Mouse (Mus musculus) liver, embryonic 16.5 days (tissue): Measurements from ENCODE around the gene Exo1. TPM values are rescaled to one million over a fixed set of nuclear protein-coding genes. Genes with fewer than 3 reads are reported as not detected.

Experiments used
- ATAC-seq: fragments of 200-750 bp; cut with Nextera tagmentation; 2 replicates; pipeline ENCODE4 v1.8.0; 2017; ENCODE audit warnings: low read depth, mild to moderate bottlenecking, moderate number of reproducible peaks, moderate library complexity
- H3K27ac ChIP-seq: fragments of 300-500 bp; sonication (generic); 2 replicates; pipeline ENCODE4 v1.5.1; 2014; ENCODE audit warnings: mild to moderate bottlenecking, low read length
- H3K27me3 ChIP-seq: fragments of 300-500 bp; sonication (generic); 2 replicates; pipeline ENCODE4 v1.6.1; 2014; ENCODE audit warnings: low read depth, low read length, mixed read lengths; ENCODE audit not compliant: control insufficient read depth, insufficient read depth
- H3K36me3 ChIP-seq: fragments of 300-500 bp; sonication (generic); 2 replicates; pipeline ENCODE4 v1.6.1; 2014; ENCODE audit warnings: mild to moderate bottlenecking; ENCODE audit not compliant: control insufficient read depth, insufficient read depth
- H3K4me1 ChIP-seq: fragments of 300-500 bp; sonication (generic); 2 replicates; pipeline ENCODE4 v1.6.1; 2014; ENCODE audit warnings: low read depth, low read length, mixed read lengths; ENCODE audit not compliant: control insufficient read depth
- H3K4me2 ChIP-seq: fragments of 300-500 bp; sonication (generic); 2 replicates; pipeline ENCODE4 v1.6.1; 2014; ENCODE audit warnings: low read depth, low read length, mixed read lengths
- H3K4me3 ChIP-seq: fragments of 300-500 bp; sonication (generic); 2 replicates; pipeline ENCODE4 v1.5.1; 2014; ENCODE audit warnings: low read depth, mild to moderate bottlenecking, low read length
- H3K9ac ChIP-seq: fragments of 300-500 bp; sonication (generic); 2 replicates; pipeline ENCODE4 v1.6.1; 2014; ENCODE audit warnings: low read depth, low read length
- H3K9me3 ChIP-seq: fragments of 300-500 bp; sonication (generic); replicated peaks from 2 replicates; pipeline ENCODE4 v1.6.1; 2016; ENCODE audit warnings: low read length; ENCODE audit not compliant: control insufficient read depth
- WGBS: fragments of 180-500 bp; shearing (Covaris S2); extraction: QIAGEN DNeasy Blood & Tissue Kit; methylation state at CpG from one replicate; pipeline ENCODE4 v1.1.7; 2014; ENCODE audit not compliant: insufficient replicate concordance; 5-methylcytosine and 5-hydroxymethylcytosine counted together
- polyA plus RNA-seq: library from polyadenylated mRNA; unstranded; fragments of >200 nt; fragmentation: Nextera tagmentation; extraction: Ambion mirVana; gene quantifications from 2 replicates; pipeline ENCODE4 v1.2.1, GENCODE M21; 2015

The Exo1 gene
- polyA plus RNA-seq, 1 experiment from 2014 or later = 28.5 TPM

DNA sequence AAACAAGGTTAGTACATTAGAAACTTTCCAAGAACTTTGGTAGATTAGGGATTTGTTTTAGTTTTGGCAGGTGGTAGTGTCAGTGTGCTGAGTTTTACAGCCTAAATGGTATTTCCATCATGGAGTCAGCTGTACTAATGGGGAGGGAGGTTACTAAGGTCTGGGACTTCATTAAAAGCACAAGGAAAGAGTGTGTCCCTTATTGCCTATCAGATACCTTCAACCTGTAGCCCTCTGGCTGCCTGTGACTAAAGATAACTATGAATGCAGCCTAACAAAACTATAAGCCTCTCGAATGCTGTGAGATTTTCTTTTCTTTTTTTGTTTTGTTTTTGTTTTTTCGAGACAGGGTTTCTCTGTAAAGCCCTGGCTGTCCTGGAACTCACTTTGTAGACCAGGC is 30.8 kb downstream of the Exo1 start:
- 40% methylated on average over 2 of the region's 2 CpGs for WGBS
- Histone ChIP-seq H3K27me3 (no peaks in the 10 kb centered on the region), H3K9me3 (no peaks in the 10 kb centered on the region), H3K4me2 (no peak overlapping the region), H3K9ac (no peak overlapping the region), H3K36me3 (peaks cover 13% of the 10 kb centered on the region), H3K4me1 (peaks cover 4% of the 10 kb centered on the region), H3K27ac (no peak overlapping the region), H3K4me3 (no peak overlapping the region)
- ATAC-seq = no peak

DNA sequence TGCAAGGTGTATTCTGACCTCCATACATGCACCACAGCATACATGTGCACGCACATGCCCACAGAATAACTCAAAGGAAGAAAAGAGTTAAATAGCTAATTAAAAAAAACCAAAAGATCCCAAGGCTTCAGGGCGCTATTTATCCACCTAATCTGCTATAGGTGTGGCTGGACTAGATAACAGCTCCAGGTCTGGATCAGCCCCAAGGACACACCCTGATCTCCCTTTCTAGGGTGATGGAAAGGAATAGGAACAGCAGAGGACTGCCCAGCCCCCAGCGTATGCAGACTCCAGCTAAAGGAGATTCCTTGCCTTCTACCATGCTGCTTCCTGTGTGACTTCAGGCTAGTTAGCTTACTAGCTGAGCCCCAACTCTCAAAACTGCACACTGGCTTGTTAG is 31.7 kb downstream of the Exo1 start:
- Histone ChIP-seq H3K4me3 (no peak overlapping the region), H3K36me3 (peaks cover 5% of the 10 kb centered on the region; the same call in 1 of the 2 replicates), H3K27me3 (no peaks in the 10 kb centered on the region), H3K9me3 (no peaks in the 10 kb centered on the region), H3K9ac (no peak overlapping the region), H3K4me2 (no peak overlapping the region), H3K4me1 (peaks cover 4% of the 10 kb centered on the region), H3K27ac (no peak overlapping the region)
- 71% methylated on average over 3 of the region's 3 CpGs for WGBS
- no peak for ATAC-seq

DNA sequence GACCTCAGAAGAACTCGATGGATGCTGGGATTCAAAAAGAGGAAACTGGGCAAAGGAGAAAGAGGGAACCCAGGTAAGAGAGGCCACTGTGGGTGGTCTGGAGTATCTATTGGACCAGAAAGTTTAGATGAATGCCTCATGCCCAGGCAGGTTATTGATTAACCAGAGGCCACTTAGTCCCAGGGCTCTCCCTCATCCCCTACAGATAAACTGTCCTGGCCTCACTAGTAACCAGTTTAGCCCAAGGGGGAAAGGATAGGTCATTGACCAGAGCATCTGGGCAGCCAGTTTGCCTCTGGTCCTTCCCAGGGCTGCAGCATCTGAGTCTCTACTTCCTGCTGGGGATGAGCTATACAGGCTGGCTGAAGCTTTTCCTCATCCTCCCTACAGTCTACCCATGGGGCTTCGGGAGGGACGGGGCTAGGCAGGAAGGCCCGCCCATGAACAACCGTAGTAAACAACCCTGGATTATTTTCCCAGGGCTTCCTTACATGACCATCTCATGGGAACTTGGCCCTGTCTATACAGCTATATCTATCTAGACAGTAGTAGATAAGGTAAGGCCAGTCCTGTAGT is 33.4 kb downstream of the Exo1 start:
- no peak for ATAC-seq

DNA sequence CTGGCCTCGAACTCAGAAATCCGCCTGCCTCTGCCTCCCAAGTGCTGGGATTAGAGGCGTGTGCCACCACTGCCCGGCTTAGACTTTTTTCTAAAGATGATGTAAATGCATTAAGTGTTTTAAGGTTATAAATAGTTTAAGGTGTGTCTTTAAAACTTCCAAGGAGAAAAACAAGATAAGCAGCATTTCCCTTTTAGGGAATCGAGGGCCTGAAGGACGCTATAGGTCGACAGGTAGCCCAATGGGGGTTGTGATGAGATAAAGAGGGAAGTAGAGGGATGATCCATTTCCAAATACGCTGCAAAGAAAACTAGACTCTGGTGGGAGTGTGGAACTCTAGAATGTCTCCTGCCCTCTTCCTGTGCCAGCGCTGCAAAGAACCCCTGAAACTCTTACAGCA is 39.6 kb downstream of the Exo1 start, which contains the start of gene Gm38100:
Gene Gm38100 (plus strand): TSS at position 301 of the 400 bp plus-strand sequence.
- Histone ChIP-seq H3K9ac (no peak within 1 kb of the TSS), H3K27ac (no peak within 1 kb of the TSS), H3K9me3 (no peaks in the 10 kb centered on the region), H3K27me3 (no peaks in the 10 kb centered on the region), H3K4me2 (no peak within 1 kb of the TSS), H3K4me1 (no peaks in the 10 kb centered on the region), H3K4me3 (no peak within 1 kb of the TSS), H3K36me3 (no peaks in the 10 kb centered on the region)
- no peak for ATAC-seq
- WGBS = 61% methylated on average over 9 of the region's 9 CpGs

More for the DNA sequence above, 33.4 kb downstream of the Exo1 start:
- Histone ChIP-seq H3K36me3 (peaks cover 3% of the 10 kb centered on the region; the same call in 1 of the 2 replicates), H3K4me3 (no peak overlapping the region), H3K4me1 (peaks cover 4% of the 10 kb centered on the region), H3K9ac (no peak overlapping the region), H3K27ac (no peak overlapping the region), H3K9me3 (no peaks in the 10 kb centered on the region), H3K27me3 (no peaks in the 10 kb centered on the region), H3K4me2 (no peak overlapping the region)
- WGBS = 55% methylated on average over 5 of the region's 5 CpGs

DNA sequence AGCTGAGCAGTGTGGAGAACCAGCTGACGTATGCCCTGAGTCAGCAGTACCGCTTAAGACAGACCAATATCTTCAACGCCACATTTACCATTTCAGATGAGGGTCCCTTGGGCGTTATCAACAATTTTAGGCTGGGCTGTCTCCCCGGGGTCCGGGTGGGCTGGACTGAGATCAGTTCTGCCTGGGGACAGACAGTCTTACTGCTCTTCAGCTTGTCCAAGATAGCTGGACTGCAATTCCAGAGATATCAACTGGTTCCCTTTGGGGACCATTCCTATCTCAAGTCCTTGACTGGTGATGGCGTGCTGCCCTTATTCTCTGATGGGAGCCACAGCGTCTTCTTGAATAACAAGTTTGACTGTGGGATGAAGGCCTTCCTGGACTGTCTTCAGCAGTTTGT is 40.7 kb downstream of the Exo1 start:
- Histone ChIP-seq H3K4me2 (no peak overlapping the region), H3K27me3 (no peaks in the 10 kb centered on the region), H3K4me1 (no peaks in the 10 kb centered on the region), H3K9ac (no peak overlapping the region), H3K27ac (no peak overlapping the region), H3K36me3 (no peaks in the 10 kb centered on the region), H3K9me3 (no peaks in the 10 kb centered on the region), H3K4me3 (no peak overlapping the region)
- no peak for ATAC-seq
- WGBS = 65% methylated on average over 8 of the region's 8 CpGs

DNA sequence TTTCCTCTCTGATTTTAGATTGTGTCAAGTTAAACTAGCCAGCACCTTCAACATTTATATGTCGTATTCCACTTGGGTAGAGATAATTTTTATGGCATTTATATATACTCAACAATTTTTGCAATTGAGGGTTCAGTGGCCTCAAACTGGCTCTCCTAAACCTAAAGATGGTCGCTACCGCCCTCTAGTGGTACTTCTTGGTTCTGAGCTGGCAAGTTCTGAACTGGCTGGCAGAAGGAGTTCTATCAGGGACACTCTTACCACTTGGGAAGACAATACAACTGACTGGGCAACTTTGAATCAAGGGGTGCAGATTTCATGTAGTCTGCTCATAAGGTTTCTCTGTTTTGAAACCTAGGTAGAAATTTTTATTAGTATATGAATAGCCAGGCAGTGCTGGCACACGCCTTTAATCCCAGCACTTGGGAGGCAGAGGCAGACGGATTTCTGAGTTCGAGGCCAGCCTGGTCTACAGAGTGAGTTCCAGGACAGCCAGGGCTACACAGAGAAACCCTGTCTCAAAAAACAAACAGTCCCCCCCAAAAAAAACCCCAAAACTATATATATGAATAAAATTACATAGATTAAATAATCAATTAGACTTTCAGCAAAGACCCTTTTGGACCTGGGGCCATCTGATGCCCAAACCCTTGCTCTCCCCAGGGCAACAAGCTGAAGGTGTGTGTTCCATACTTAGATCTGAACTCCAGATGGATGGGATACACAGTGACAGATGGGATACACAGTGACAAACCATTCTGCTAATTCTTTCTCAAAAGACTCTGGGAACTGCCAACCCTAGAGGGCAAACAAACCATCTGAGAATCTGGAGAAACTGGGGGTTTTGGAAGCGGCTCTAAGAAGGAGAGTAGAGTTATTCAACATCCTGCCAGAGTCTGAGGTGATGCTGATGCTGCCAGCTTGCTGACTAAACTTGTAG is 43.7 kb downstream of the Exo1 start:
- Histone ChIP-seq H3K27me3 (no peaks in the 10 kb centered on the region), H3K9ac (no peak overlapping the region), H3K4me1 (no peaks in the 10 kb centered on the region), H3K9me3 (no peaks in the 10 kb centered on the region), H3K4me3 (no peak overlapping the region), H3K36me3 (no peaks in the 10 kb centered on the region), H3K4me2 (no peak overlapping the region), H3K27ac (no peak overlapping the region)
- no peak for ATAC-seq
- WGBS = 39% methylated on average over 7 of the region's 7 CpGs

DNA sequence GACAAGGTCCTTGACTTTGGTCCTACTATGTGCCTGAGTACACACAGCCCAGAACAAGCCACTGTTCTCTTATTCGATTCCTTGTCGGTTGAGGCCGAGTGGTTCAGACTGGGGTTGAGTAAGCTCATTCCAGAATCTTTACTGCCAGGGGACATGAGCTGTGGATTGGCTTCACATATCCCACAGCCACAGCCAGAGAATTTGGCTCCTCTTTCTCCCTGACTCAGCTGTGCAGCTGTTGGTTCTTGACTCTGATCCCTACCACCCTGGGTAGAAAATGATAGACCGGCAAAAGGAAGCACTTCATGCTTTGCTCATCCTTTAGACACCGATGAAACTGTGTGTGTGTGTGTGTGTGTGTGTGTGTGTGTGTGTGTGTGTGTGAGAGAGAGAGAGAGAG is 51.0 kb downstream of the Exo1 start:
- ATAC-seq = no peak
- 84% methylated on average over 5 of the region's 5 CpGs for WGBS
- H3K27me3 ChIP-seq = no peaks in the 10 kb centered on the region
- H3K9ac ChIP-seq = no peak overlapping the region
- no peak overlapping the region for H3K4me3 ChIP-seq
- H3K4me2 ChIP-seq = no peak overlapping the region
- no peak overlapping the region for H3K27ac ChIP-seq
- no peaks in the 10 kb centered on the region for H3K4me1 ChIP-seq
- no peaks in the 10 kb centered on the region for H3K36me3 ChIP-seq
- no peaks in the 10 kb centered on the region for H3K9me3 ChIP-seq

DNA sequence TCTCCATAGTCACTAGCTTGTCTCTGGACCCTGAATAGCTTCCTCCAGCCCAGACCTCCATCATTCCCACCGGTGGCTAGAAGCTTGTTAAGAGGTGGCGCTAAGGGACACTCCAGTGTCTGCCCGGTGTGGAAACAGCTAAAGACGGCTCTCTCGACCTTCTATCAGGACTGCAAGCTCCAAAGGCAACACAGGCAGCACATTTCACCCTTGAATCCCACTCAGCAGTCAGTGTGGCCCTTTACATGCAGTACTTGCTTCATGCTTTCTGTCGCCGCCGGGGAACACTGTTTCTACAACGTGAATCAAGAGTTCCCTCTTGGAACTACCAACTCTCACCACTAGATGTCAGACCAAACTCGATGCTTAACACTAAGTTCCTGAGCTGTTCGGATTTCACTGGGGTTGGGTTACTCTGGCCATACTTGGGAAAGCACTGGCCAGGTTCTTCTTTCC is 55.9 kb downstream of the Exo1 start:
- no peak overlapping the region for H3K27ac ChIP-seq
- no peaks in the 10 kb centered on the region for H3K4me1 ChIP-seq
- H3K4me2 ChIP-seq = no peak overlapping the region
- 12% methylated on average over 11 of the region's 11 CpGs for WGBS
- no peaks in the 10 kb centered on the region for H3K36me3 ChIP-seq
- no peaks in the 10 kb centered on the region for H3K27me3 ChIP-seq
- H3K9ac ChIP-seq = no peak overlapping the region
- ATAC-seq = no peak
- no peak overlapping the region for H3K4me3 ChIP-seq
- H3K9me3 ChIP-seq = no peaks in the 10 kb centered on the region

DNA sequence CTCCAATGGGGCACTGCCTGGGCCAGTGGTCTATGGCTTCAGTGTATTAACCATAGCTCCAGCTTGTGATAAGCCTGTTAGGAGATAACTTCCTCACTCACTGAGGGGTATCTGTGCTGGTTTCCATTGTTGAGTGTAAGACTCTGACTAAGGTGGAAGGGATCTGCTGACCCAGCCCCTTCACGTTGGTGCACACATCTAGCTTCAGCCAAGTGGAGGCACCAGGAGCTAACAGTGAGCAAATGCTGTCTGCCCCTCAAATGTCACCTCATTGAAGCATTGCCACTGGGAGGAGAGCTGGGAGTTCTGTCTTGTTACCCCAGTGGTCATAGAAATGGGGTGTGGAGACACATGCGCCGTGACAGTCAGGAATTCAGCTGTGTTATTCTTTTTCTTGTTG is 58.4 kb downstream of the Exo1 start:
- Histone ChIP-seq H3K4me3 (no peak overlapping the region), H3K9ac (no peak overlapping the region), H3K4me2 (no peak overlapping the region), H3K27ac (no peak overlapping the region), H3K27me3 (no peaks in the 10 kb centered on the region), H3K4me1 (no peaks in the 10 kb centered on the region), H3K36me3 (no peaks in the 10 kb centered on the region), H3K9me3 (no peaks in the 10 kb centered on the region)
- WGBS = 75% methylated on average over 3 of the region's 3 CpGs
- no peak for ATAC-seq
